Mouse (Mus musculus) liver, adult (tissue): ENCODE data around the gene Fnbp1l.

Experiments
- GATA4 ChIP-seq: IDR thresholded peaks from 2 replicates; pipeline ENCODE4 v1.6.1; 2014; ENCODE audit warnings: mild to moderate bottlenecking, low read length; ENCODE audit not compliant: insufficient replicate concordance

Fnbp1l gene

DNA sequence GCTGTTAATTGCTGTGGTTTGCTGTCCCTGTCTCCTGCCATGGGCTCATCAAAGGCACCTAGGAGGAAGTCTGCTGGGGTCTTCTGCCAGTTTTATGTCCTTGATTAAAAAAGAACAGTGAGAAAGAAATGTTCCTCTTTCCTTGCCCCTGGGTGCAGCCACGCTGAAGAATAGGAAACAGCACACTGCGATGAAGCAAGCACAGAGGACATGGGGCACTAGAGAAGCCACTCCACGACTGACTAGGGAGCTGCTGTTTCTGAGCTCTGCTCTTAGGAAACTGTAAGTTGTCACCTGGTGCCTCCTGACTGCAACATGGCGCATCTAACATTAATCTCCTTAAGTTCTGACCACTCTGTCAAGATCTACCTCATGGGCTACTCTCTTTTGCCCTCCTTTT is 53.0 kb downstream of the Fnbp1l start:
- TF ChIP-seq GATA4 = no peak

DNA sequence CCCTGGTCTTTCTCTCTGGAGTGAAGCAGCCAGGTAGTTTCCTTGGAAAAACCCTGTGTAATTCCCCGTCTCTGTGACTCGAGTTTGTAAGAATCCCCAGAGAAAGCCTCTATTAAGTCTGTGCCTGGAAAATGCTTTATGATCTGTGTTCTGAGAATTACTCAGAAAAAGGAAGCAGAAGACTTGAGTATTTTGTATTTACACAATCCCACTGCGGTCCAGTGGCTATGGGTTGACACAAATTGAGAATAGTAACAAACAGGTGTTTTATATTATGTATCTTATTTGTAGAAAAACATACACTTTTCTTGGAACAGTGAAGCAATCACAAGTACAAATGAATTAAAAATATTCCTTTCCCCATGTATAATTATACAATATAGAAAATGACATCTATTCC is 53.4 kb downstream of the Fnbp1l start:
- no peak for TF ChIP-seq GATA4

DNA sequence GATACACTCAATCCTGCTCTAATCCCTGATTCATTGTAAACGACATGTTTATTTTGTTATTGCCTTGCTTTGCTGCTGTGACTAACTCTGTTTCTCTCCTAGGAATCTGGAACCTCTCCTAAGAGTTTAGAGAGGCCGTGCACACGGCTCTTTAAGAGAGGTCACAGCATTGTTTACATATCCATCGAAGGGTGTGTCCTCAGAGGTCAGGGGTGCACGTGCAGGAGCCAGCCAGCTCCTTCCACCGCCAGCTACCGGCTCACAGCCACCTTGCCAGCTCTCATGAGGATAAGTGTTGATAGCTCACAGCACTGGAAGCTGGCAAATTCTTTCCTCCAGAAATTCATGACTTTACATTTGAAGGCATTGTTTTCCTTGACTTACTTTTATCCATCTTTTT is 54.2 kb downstream of the Fnbp1l start:
- no peak for TF ChIP-seq GATA4

DNA sequence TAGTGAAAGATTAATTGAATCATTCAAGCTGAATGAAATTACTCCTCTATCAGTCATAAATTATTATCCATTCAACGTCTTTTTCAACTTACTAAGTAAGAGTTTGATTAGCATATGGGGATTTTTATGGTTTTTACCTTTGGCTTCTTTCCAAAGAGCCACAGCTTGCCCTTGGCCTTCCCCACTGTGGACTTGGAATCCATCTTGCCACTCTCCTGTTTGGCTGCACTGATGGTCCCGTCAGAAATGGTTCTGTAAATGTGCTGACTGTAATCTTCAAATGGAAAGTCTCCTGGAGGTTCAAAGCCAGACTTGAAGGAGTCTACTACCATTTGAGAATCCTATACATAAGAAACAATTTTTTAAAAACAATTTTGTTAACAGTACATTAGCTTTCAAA is 61.7 kb downstream of the Fnbp1l start:
- TF ChIP-seq GATA4 = no peak

DNA sequence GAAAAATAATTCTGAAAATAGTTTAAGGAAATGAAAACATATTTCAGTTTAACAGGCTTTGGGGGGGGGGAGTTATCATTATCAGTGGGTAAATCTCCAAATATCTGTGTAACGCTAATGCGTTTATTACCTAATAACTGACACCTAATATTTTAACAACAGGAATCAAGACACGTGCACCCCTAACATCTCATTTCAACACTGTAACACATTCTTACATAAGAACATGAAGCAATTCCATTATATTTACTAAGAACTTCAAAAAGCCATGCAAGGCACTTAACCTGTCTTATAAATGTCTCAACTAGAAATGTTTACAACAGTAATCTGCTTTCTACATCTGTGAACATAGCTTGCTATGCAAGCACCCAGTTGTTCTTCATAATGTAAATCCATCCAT is 68.3 kb downstream of the Fnbp1l start:
- no peak for TF ChIP-seq GATA4

DNA sequence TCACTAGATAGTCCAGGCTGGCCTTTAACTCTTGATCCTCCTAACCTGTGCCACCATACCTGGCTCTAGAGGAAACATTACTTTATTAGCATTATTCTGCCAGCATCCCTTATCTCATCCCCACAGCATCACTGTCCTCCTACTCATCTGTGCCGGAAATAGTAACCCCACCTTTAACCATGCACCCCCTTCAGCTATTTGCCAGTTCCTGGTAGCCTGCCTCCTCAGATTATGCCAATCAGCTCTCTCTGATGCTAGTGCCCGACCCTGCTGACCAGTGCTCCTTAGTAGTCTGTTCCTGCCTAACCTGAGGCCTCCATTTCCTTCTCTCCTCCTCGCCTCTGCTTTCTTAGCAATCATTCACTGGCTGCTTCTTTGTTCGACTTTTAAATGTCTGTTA is 72.0 kb downstream of the Fnbp1l start:
- no peak for TF ChIP-seq GATA4

DNA sequence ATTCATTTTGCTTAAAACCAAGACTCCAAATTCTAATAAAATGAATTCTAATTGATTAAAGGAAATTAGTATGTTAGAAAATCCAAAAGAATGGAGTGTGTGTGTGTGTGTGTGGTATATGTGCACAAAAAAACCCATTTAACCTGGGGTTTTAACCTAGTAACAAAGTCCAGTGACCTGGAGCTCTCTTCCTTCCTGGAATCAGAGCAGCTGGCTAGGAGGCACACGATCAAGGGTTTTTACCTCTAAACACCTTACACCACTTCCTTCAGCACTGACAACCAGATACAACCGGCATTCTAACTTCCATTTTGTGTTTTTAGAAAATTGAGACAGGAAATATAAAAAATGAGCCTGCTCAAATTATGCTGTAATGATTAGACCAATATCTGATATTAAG is 74.2 kb downstream of the Fnbp1l start:
- no peak for TF ChIP-seq GATA4

DNA sequence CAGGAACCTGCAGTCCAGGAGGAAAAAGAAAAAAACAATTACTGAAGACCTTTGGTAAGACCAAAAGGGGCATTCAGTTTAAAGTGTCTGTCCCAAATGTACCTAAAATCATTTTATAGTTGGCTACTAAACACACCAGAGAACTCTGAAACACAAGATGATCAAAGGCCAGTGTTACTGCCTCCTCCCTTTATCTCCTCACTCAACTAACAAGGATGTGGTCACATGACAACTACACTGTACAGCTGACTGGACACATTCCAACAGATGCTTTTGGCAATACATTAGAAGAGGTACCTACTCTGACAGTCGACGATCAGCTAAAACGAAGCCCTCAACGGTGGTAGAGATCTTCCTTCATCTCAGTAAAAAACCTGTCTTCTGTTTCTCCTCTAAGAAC is 78.6 kb downstream of the Fnbp1l start:
- TF ChIP-seq GATA4 = no peak

DNA sequence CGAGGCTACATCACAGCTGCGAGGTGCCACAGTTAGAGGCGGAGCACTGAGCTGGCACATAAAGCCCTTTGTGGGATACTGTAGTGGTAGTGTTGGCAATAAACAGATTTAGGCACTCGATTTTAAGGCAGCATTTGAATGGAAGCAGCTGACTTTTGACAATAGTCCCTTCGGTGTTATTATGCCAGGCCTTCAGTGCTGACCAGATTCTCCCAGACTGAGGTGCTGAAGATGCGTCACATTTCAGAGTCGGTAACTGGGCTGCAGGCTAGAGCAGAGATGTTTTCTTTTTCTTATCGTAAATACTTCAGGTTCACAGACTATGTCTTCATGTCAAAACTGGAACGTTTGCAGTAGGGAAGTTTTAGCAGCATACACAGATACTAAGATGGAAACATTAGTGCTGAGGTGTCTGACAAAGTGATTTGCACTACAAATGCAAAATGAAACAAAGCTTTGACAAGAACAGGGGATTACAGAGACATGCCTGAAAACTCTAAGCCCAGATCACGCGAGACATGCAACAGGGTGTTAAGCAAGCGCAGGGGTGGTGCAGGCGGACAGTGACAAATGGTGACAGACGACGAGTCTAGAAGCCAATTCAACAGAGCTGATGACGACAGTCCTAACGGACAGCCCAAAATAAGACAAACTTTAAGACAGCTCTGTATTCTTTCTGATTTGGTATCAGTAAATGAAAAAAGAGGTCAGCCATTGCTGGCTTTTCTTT is 79.4 kb downstream of the Fnbp1l start:
- TF ChIP-seq GATA4 = no peak

DNA sequence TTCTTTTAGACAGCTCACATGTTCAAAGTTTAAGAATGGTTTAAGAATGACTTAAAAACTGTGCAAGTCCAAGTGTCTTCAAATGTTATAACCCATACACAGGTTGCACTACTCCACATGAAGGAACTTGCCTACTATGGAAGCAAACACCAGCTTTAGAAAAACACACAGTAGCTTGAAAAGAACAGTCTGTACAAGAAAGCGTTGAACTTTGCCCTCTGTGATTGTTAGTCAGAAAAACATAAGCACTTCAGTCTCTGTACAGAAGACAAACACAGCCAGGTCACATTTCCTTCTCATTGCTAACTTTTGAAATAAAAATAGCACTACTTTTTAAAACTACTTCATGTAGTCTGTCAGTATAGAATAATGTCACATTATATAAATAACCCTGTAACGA is 80.7 kb downstream of the Fnbp1l start:
- TF ChIP-seq GATA4 = no peak

DNA sequence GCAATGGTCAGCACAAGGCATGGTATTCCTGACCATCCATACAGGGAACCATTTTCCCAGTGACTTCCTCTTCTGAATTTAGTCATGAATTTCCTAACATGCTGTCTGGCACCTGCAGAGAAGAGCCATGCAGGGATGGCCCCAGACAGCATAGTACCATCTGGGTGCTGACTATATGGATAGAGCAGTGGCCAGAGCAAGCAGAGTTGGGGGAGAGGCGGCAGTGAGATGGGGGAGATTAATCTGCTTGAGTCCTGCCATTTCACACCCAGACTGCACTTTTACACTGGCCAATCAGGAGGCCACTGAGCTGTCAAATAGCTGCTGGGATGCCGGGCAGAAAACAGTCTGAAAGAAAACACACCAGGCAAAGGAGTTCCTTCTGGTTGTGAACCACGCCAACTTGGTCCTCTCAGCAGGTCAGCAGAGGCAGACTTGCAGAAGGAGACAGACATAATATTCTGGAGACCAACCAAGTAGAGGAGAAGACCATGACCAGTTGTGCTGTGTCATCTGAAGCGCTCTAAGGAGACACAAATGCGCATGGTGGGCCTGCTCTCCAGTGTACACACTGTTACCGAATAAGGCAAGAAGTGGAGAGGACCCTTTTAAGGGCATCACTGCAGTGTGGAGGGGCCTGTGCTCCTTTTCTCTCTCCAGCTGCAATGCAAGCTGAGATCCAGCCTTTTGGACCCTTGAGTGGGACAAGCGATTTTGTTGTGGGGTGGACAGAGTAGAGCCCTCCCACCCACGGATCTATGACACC is 83.4 kb downstream of the Fnbp1l start:
- no peak for TF ChIP-seq GATA4

DNA sequence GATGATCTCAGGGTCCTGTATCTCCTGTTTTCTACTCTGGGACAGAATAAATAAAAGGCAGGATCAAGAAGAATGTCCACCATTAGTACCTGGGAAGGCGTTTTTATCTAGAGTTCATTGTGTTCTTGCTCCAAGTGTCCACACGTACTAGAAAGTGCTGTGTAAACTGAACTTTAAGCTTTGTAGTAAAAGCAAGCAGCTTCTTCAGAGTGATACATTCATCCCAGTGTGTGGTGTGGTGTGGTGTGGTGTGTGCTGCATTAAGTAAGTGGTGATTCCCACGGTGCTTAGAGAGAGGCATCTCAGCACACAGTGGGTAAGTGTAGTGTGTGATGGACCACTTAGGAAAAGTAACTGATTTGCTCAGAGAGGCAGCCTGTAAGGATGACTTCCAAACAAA is 91.0 kb downstream of the Fnbp1l start:
- no peak for TF ChIP-seq GATA4

DNA sequence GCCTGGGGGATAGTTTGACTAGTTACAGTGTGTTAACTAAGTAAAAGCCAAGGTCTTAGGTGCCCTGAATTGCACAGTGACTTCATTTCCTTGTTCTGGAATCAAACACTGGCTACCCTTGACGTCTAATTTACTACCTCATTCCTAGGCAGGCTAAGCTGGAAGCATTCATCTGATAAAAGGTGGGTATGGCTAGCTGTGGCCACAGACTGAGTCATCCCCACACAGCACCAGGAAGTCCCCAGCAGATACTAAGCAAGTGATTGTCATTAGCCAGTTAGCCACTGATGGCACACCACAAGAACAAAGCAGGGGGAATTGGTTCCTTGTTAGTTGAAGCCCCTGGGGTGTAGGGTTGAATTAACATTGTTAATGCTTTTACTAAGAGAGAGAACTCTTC is 98.2 kb downstream of the Fnbp1l start:
- TF ChIP-seq GATA4 = no peak

DNA sequence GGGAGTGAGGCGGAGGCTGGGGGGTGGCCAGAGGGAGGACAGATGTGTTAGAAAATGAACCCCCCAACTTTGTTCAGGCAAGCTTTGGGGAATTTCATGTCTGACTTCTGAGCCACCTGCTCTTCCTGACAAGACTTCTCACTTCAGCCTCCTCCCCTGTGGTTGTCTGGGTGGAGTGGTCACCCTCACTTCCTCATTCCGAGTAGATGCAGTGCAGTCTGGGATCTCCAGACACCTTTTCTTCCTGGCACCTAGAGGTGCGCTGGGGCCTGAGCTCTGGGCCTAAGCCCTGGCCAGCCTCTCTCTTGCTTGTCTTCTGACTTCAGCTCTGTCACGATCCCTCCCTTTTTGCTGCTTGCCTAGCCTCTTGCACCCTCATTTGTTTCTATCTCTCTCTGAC is 98.6 kb downstream of the Fnbp1l start:
- no peak for TF ChIP-seq GATA4

DNA sequence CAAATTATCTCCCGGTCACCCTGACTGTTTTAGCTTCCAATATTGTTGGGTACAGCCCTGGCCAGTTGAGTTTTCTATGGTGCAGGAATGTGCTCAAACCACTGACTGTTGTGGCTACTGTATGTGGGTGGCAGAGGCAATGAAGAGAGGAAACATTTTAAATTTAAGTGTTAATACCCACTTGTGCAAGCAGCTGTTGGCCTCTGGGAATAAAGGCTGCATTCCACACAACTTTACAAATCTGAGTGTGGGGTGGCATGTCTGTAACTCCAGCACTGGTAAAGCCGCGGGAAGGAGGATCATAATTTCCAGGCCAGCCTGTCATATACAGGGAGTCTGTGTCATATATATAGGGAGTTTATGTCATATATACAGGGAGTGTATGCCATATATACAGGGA is 99.2 kb downstream of the Fnbp1l start:
- TF ChIP-seq GATA4 = no peak

DNA sequence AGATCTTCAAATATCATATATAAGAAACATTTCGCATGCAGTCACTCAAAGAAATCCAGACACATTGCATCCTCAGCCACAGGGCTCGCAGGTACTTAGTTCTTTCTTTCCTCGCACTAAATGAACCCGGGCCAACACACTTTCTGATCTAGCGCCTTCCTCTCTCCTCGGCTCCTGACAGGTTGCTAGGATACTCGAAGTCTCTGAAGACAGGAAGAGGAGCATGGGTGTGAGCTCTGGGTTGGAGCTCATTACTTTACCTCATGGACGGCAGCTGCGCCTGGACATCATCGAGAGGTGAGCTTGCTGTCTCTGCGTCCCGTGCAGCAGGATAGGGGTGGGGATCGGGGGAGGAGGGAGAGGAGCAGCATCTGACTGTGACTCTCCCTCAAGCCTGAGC is 100.4 kb downstream of the Fnbp1l start:
- TF ChIP-seq GATA4 = no peak
